Mouse (Mus musculus) spleen, postnatal 0 days (tissue): ENCODE results near the gene Sbpl. TPM values are rescaled to one million over a fixed set of nuclear protein-coding genes. Genes with fewer than 3 reads are reported as not detected.

ENCODE experiments used
- polyA plus RNA-seq: library from polyadenylated mRNA; unstranded; fragments of >200 nt; fragmentation: Nextera tagmentation; extraction: Ambion mirVana; gene quantifications from 2 replicates; pipeline ENCODE4 v1.2.1, GENCODE M21; 2015

The Sbpl gene
- not detected in 2 replicates for polyA plus RNA-seq

GRCm38 (mm10) chr17:23955174-23955573, at the start of gene Sbpl:
Sbpl (minus strand) TSS chr17:23955274.

GRCm38 (mm10) chr17:23997901-23998300, 42.8 kb upstream of the Sbpl start, which contains the start of gene Prss22:
Prss22 (minus strand) TSS chr17:23998100.

DNA sequence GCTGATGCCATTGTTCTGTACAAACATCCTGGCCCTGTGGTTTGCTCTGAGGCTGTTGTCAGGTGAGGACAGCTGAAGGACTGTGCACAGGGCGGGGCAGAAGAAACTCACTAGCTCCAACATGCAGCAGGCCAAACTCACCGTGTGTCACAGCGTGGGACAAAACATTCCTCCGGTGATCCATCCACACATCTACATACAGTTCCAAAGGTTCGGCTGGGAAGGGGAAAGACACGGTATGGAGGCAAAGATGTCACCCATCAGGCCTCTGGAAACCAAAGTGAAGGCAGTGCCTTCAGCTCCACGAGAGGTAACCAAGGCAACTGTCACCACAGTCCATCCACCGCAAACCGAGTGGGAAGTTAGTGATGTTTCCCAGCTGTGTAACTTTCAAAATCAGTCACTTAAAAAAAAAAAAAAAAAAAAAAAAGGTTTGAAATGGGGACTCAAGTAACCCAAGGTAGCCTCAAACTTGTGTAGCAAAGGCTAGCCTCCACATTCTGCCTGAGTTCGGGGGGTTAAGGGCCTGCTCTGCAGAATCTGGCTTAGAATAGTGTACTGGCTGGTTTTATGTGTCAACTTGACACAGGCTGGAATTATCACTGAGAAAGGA, 25.3 kb upstream of the Sbpl start, which contains the start of gene Prss30:
Gene Prss30, minus strand, starts transcription at position 270 of the 613 bp plus-strand sequence.

DNA sequence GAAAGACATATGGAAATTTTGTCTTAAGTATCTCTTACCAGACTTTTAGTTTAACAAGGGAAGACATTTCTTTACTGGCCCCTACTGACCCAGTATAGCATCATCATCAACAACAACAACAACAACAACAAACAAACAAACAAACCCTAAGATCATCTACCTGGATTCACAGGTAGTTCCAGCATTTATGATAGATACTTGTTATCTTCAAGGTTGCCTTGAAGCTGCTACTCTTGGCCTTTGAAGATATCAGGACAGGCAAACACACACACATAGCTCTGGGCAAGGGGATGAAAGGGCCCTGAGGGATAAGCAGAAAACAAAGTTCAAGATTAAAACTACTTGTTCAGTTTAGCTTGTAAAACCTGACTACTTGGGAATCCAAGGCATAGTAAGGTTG, 13.7 kb downstream of the Sbpl start, which contains the start of gene Sbp:
Gene Sbp, plus strand, starts transcription at position 301 of the 400 bp plus-strand sequence.

DNA sequence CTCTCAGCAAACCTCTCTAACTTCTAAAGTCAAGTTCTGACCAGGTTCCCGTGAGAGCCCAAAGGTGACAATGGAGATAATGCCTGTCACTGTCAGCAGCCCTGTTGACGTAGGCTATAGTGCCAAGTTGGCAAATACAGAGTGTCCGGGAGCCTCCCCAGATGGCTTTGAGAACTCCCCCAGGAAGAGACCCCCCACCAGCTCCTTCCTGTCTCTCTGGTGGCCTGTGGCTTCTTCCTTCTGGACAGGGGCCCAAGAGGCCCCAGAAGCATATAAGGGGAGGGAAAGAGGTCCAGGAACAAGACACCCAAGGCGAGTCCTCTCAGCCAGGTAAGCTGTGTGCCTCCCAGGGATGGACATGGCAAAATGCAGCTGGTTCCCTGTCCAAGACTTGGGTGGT, 37.9 kb downstream of the Sbpl start, which contains the start of gene Dcpp3:
Gene Dcpp3, plus strand, starts transcription at position 301 of the 400 bp plus-strand sequence.

Other genes starting within 250 kb of the Sbpl start
- 0.11 TPM in 1 of 2 replicates, not detected in the other for gene 1520401A03Rik, start 232.5 kb downstream of the Sbpl start, polyA plus RNA-seq
- 37.2 and 39.2 TPM in 2 replicates for gene Pkmyt1, start 228.9 kb downstream of the Sbpl start, polyA plus RNA-seq
- gene Paqr4, start 214.4 kb downstream of the Sbpl start, polyA plus RNA-seq = 10.5 and 12.2 TPM in 2 replicates
- gene Kremen2, start 209.4 kb downstream of the Sbpl start, polyA plus RNA-seq = not detected in 2 replicates
- 19.2 and 22.6 TPM in 2 replicates for gene Flywch1, start 183.7 kb downstream of the Sbpl start, polyA plus RNA-seq
- gene Flywch2, start 169.2 kb downstream of the Sbpl start, polyA plus RNA-seq = 3.5 and 6.6 TPM in 2 replicates
- gene Srrm2, start 164.7 kb downstream of the Sbpl start, polyA plus RNA-seq = 290 and 303 TPM in 2 replicates
- gene Elob, start 126.1 kb downstream of the Sbpl start, polyA plus RNA-seq = 632 and 659 TPM in 2 replicates
- not detected in 2 replicates for gene Prss33, start 119.2 kb downstream of the Sbpl start, polyA plus RNA-seq
- not detected in 2 replicates for gene Prss32, start 111.4 kb downstream of the Sbpl start, polyA plus RNA-seq
- not detected in 2 replicates for gene Prss41, start 111.1 kb downstream of the Sbpl start, polyA plus RNA-seq
- not detected in 2 replicates for gene Prss21, start 87.2 kb downstream of the Sbpl start, polyA plus RNA-seq
- not detected in 2 replicates for gene Dcpp1, start 74.4 kb downstream of the Sbpl start, polyA plus RNA-seq
- gene Dcpp2, start 74.4 kb downstream of the Sbpl start, polyA plus RNA-seq = not detected in 2 replicates
- gene Dcpp3, start 37.8 kb downstream of the Sbpl start, polyA plus RNA-seq = not detected in 2 replicates
- not detected in 2 replicates for gene Sbp, start 13.6 kb downstream of the Sbpl start, polyA plus RNA-seq
- gene Prss30, start 25.3 kb upstream of the Sbpl start, polyA plus RNA-seq = 0.20 and 0.36 TPM in 2 replicates
- not detected in 2 replicates for gene Prss22, start 42.8 kb upstream of the Sbpl start, polyA plus RNA-seq
- not detected in 2 replicates for gene Prss27, start 82.9 kb upstream of the Sbpl start, polyA plus RNA-seq
- gene Kctd5, start 118.2 kb upstream of the Sbpl start, polyA plus RNA-seq = 16.6 and 18.2 TPM in 2 replicates
- 27.5 and 31.2 TPM in 2 replicates for gene Pdpk1, start 195.7 kb upstream of the Sbpl start, polyA plus RNA-seq
- 31.1 and 32.9 TPM in 2 replicates for gene Amdhd2, start 208.5 kb upstream of the Sbpl start, polyA plus RNA-seq
- gene Atp6v0c, start 214.4 kb upstream of the Sbpl start, polyA plus RNA-seq = 366 and 394 TPM in 2 replicates